Mouse (Mus musculus) ES-E14 (cell line): ENCODE data around the gene Fam83f. TPM values are rescaled to one million over a fixed set of nuclear protein-coding genes. Genes with fewer than 3 reads are reported as not detected.

ENCODE experiments used
- DNase-seq: peaks from one replicate; pipeline ENCODE4 v3.0.0-alpha.2; 2013; ENCODE audit warnings: low read depth, low spot score
- H3K27ac ChIP-seq: 2 replicates; pipeline ENCODE4 v1.5.1; 2012; ENCODE audit warnings: low read depth, mild to moderate bottlenecking, low read length, moderate library complexity, mixed read lengths; ENCODE audit not compliant: poor library complexity, insufficient read depth, severe bottlenecking
- H3K36me3 ChIP-seq: 2 replicates; pipeline ENCODE4 v1.6.1; 2012; ENCODE audit warnings: mild to moderate bottlenecking, low read length, moderate library complexity, mixed read lengths; ENCODE audit not compliant: control insufficient read depth, poor library complexity, insufficient read depth, severe bottlenecking
- H3K4me1 ChIP-seq, 2 experiments: fragments of 150-350 bp in 1 of 2; sonication (generic) in 1 of 2; 2 replicates each; pipeline ENCODE4 v1.6.1; 2012; ENCODE audit warnings: low read length in 2 of 2, mild to moderate bottlenecking in 1 of 2, mixed read lengths in 1 of 2; ENCODE audit not compliant: control insufficient read depth in 2 of 2, insufficient read depth in 2 of 2, poor library complexity in 1 of 2
- H3K4me3 ChIP-seq, 2 experiments: fragments of 150-350 bp in 1 of 2; sonication (generic) in 1 of 2; 2 replicates each; pipeline ENCODE4 v1.5.1; 2012; ENCODE audit warnings: low read length in 2 of 2, low read depth in 1 of 2, mild to moderate bottlenecking in 1 of 2, mixed read lengths in 1 of 2; ENCODE audit not compliant: insufficient read depth in 1 of 2, poor library complexity in 1 of 2, severe bottlenecking in 1 of 2
- H3K9ac ChIP-seq: 2 replicates; pipeline ENCODE4 v1.6.1; 2012; ENCODE audit warnings: low read depth, mild to moderate bottlenecking, low read length, mixed read lengths; ENCODE audit not compliant: poor library complexity, insufficient read depth, severe bottlenecking
- H3K9me3 ChIP-seq: fragments of 150-350 bp; sonication (generic); 2 replicates; pipeline ENCODE4 v1.6.1; 2012; ENCODE audit warnings: low read depth, mild to moderate bottlenecking, low read length; ENCODE audit not compliant: control insufficient read depth, insufficient read depth
- CHD2 ChIP-seq: IDR thresholded peaks from 2 replicates; pipeline ENCODE4 v1.6.1; 2014; ENCODE audit warnings: mild to moderate bottlenecking, low read depth, low read length, inconsistent platforms
- HCFC1 ChIP-seq: IDR thresholded peaks from 2 replicates; pipeline ENCODE4 v1.6.1; 2012; ENCODE audit warnings: low read length, inconsistent platforms, borderline replicate concordance; ENCODE audit not compliant: insufficient read depth
- MAFK ChIP-seq: IDR thresholded peaks from 2 replicates; pipeline ENCODE4 v1.6.1; 2014; ENCODE audit warnings: mild to moderate bottlenecking, low read depth, low read length, inconsistent platforms; ENCODE audit not compliant: insufficient read depth
- ZC3H11A ChIP-seq: IDR thresholded peaks from 2 replicates; pipeline ENCODE4 v1.6.1; 2012; ENCODE audit warnings: low read depth, mild to moderate bottlenecking, inconsistent platforms, low read length, borderline replicate concordance
- ZNF384 ChIP-seq: IDR thresholded peaks from 2 replicates; pipeline ENCODE4 v1.6.1; 2012; ENCODE audit warnings: low read depth, low read length, inconsistent platforms
- in situ Hi-C, 2 experiments: fragments of 600-800 bp; cut with MboI; formaldehyde crosslinking; loops; one replicate each; pipeline ENCODE4 v1.15.1; 2025; ENCODE audit warnings: low sequenced_read_pairs in 2 of 2, inconsistent platforms in 1 of 2; ENCODE audit not compliant: unreplicated experiment in 2 of 2
- total RNA-seq: library from RNA; depleted of rRNA; stranded (reverse); fragments of 300-350 nt; gene quantifications from 2 replicates; pipeline ENCODE4 v1.2.3, GENCODE M21; 2012

Fam83f gene
- total RNA-seq, 1 experiment, result 1.0 TPM

- DNase-seq, result no peak
- H3K4me1 ChIP-seq, result no peaks in the 10 kb centered on the region; a peak in 1 of 4 replicates
- in situ Hi-C loops, result no loop called here
- H3K36me3 ChIP-seq, result no peaks in the 10 kb centered on the region
- no peak overlapping the region for H3K4me3 ChIP-seq
- H3K9me3 ChIP-seq, result no peaks in the 10 kb centered on the region
- H3K9ac ChIP-seq, result no peak overlapping the region
- TF ChIP-seq HCFC1 (no peak), ZNF384 (no peak), CHD2 (no peak), ZC3H11A (no peak), MAFK (no peak)
- H3K27ac ChIP-seq, result no peak overlapping the region
Observed at GRCm38 (mm10) chr15:80673337-80674095, 1.9 kb downstream of the Fam83f start.

GRCm38 (mm10) chr15:80674700-80675099 is 3.1 kb downstream of the Fam83f start:
- Histone ChIP-seq H3K27ac (no peak overlapping the region), H3K36me3 (no peaks in the 10 kb centered on the region), H3K9ac (no peak overlapping the region), H3K9me3 (no peaks in the 10 kb centered on the region), H3K4me3 (no peak overlapping the region), H3K4me1 (no peaks in the 10 kb centered on the region; a peak in 1 of 4 replicates)
- in situ Hi-C loops, result no loop called here
- TF ChIP-seq ZNF384 (no peak), CHD2 (no peak), HCFC1 (no peak)
- DNase-seq, result no peak

- TF ChIP-seq ZC3H11A (no peak), ZNF384 (no peak), HCFC1 (no peak), CHD2 (no peak), MAFK (no peak)
- Histone ChIP-seq H3K4me3 (no peak overlapping the region), H3K9me3 (no peaks in the 10 kb centered on the region), H3K27ac (no peak overlapping the region), H3K4me1 (no peaks in the 10 kb centered on the region), H3K36me3 (no peaks in the 10 kb centered on the region), H3K9ac (no peak overlapping the region)
- in situ Hi-C loops, result no loop called here
- no peak for DNase-seq
Observed at GRCm38 (mm10) chr15:80679515-80680215, 8.0 kb downstream of the Fam83f start.

GRCm38 (mm10) chr15:80680347-80681030 is 8.8 kb downstream of the Fam83f start:
- no peaks in the 10 kb centered on the region for H3K36me3 ChIP-seq
- no peak overlapping the region for H3K4me3 ChIP-seq
- DNase-seq, result no peak
- no peak for TF ChIP-seq CHD2
- TF ChIP-seq MAFK, result no peak
- TF ChIP-seq ZNF384, result no peak
- TF ChIP-seq HCFC1, result no peak
- no peak for TF ChIP-seq ZC3H11A
- no peak overlapping the region for H3K9ac ChIP-seq
- in situ Hi-C loops, result no loop called here
- no peak overlapping the region for H3K27ac ChIP-seq
- no peaks in the 10 kb centered on the region for H3K9me3 ChIP-seq
- H3K4me1 ChIP-seq, result no peaks in the 10 kb centered on the region
